Mouse (Mus musculus): Measurements from ENCODE around the gene Abhd12b.

- TF ChIP-seq POLR2A (IDR thresholded peaks at IDR 0.05; ENCODE audit: insufficient read depth, low read depth, low read length) = no peak
- TF ChIP-seq CTCF (IDR thresholded peaks at IDR 0.05) = no peak
- TF ChIP-seq EP300 (IDR thresholded peaks at IDR 0.05; ENCODE audit: insufficient read depth, low read depth, low read length) = no peak
Measured at GRCm38 (mm10) chr12:70213601-70214000, 59.7 kb downstream of the Abhd12b start.

Data from heart, adult 2 months (tissue).